Mouse (Mus musculus): Measurements from ENCODE around the gene Ncf2. TPM values are rescaled to one million over a fixed set of nuclear protein-coding genes. Genes with fewer than 3 reads are reported as not detected.
A peak's percentile ranks its signal among the peaks of the same experiment; 100 is the strongest.
"Not testable (repeated sequence)": the region's sequence is repeated elsewhere in the genome, so short reads cannot be mapped to it uniquely, and the experiment has no call there.

The Ncf2 gene
- total RNA-seq, 1 experiment = 5.4 TPM

DNA sequence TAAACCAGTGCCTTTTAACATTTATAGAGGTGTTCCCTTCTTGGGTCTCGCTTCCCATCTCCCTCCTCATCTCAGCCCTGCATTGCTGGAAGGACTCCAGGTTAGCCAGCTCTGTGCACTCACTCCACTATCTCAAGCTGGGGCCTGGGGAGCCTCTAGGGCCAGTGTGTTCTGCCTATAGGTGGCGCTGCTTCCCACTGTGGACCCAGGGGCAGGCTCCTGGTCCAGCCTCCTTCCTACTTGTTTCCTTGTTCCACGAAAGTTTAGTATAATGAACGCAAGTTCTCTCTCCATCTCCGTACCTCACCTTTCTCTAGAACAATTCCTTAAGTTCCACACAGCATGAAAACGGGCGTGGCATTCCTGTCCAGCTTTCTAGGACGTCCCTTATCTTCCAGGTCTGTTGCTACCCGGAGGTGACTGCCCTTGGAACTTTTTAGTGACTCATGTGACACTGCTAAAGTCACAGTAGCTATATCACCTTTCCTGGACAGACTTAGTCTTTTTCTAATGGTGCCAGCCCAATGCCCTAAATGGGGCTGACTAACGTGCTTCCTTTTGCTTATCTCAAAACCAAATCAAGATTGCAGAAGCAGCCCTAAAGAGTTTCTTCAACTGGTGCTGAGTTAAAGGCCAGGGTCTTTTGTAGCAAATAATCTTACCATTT, 20.8 kb upstream of the Ncf2 start:
- in situ Hi-C loops (cut with MboI; ENCODE audit: low sequenced_read_pairs in 2 of 2, unreplicated experiment in 2 of 2) = loop anchor here (25.0 kb wide), 2 partner anchors 308 to 608 kb away; no protein-coding TSS in a partner anchor
- TF ChIP-seq MAFK (IDR thresholded peaks at IDR 0.05; ENCODE audit: insufficient read depth, low read depth, low read length) (no peak), ZNF384 (IDR thresholded peaks at IDR 0.05; ENCODE audit: low read depth, low read length) (no peak), ZC3H11A (IDR thresholded peaks at IDR 0.05; ENCODE audit: borderline replicate concordance, low read depth, low read length) (peak; percentile 29; the same call in 1 of the 2 replicates), CHD2 (IDR thresholded peaks at IDR 0.05; ENCODE audit: low read depth, low read length) (no peak), HCFC1 (IDR thresholded peaks at IDR 0.05; ENCODE audit: borderline replicate concordance, insufficient read depth, low read length) (no peak)
- H3K4me3 ChIP-seq (ENCODE audit: insufficient read depth in 1 of 2, low read depth in 1 of 2, low read length in 2 of 2, poor library complexity in 1 of 2, severe bottlenecking in 1 of 2) = peak overlapping the region in 1 of 2 experiments; percentile 3; a peak in 1 of 4 replicates
- peaks cover 0 to 2% of the 10 kb centered on the region in 2 experiments; a peak in 1 of 4 replicates for H3K4me1 ChIP-seq (ENCODE audit: control insufficient read depth in 2 of 2, insufficient read depth in 2 of 2, low read length in 2 of 2, poor library complexity in 1 of 2)
- DNase-seq (ENCODE audit: low read depth, low spot score) = peak; percentile 70
- no peaks in the 10 kb centered on the region for H3K9me3 ChIP-seq (ENCODE audit: control insufficient read depth, insufficient read depth, low read depth, low read length)
- H3K9ac ChIP-seq (ENCODE audit: insufficient read depth, low read depth, low read length, poor library complexity, severe bottlenecking) = no peak overlapping the region
- peaks cover 6% of the 10 kb centered on the region for H3K36me3 ChIP-seq (ENCODE audit: control insufficient read depth, insufficient read depth, low read length, poor library complexity, severe bottlenecking)
- no peak overlapping the region for H3K27ac ChIP-seq (ENCODE audit: insufficient read depth, low read depth, low read length, poor library complexity, severe bottlenecking)

DNA sequence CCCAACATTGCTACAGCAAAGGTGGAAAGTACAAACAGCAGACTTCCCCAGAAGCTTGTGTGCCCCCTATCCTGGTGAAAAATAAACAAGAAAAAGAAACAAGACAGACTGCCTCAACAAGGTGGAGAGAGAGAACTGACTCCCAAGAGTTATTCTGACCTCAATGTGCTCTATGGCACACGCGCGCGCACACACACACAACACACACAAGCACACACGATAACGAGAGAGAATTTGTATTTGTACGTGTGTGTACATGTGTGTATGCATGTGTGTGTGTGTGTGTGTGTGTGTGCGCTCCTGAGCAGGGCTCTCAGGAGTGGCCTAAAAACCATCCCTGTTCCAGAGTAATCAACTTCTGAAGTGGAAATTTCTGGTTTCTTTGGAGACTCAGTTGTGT, 15.4 kb upstream of the Ncf2 start:
- in situ Hi-C loops (cut with MboI; ENCODE audit: low sequenced_read_pairs in 2 of 2, unreplicated experiment in 2 of 2) = loop anchor here (25.0 kb wide), 2 partner anchors 303 to 603 kb away; no protein-coding TSS in a partner anchor
- Histone ChIP-seq H3K4me1 (ENCODE audit: control insufficient read depth in 2 of 2, insufficient read depth in 2 of 2, low read length in 2 of 2, poor library complexity in 1 of 2) (peaks cover 0 to 2% of the 10 kb centered on the region in 2 experiments; a peak in 1 of 4 replicates), H3K4me3 (ENCODE audit: insufficient read depth in 1 of 2, low read depth in 1 of 2, low read length in 2 of 2, poor library complexity in 1 of 2, severe bottlenecking in 1 of 2) (no peak overlapping the region), H3K9me3 (ENCODE audit: control insufficient read depth, insufficient read depth, low read depth, low read length) (no peaks in the 10 kb centered on the region), H3K27ac (ENCODE audit: insufficient read depth, low read depth, low read length, poor library complexity, severe bottlenecking) (no peak overlapping the region), H3K9ac (ENCODE audit: insufficient read depth, low read depth, low read length, poor library complexity, severe bottlenecking) (no peak overlapping the region), H3K36me3 (ENCODE audit: control insufficient read depth, insufficient read depth, low read length, poor library complexity, severe bottlenecking) (no peaks in the 10 kb centered on the region)
- TF ChIP-seq HCFC1 (IDR thresholded peaks at IDR 0.05; ENCODE audit: borderline replicate concordance, insufficient read depth, low read length) (no peak), ZNF384 (IDR thresholded peaks at IDR 0.05; ENCODE audit: low read depth, low read length) (no peak), MAFK (IDR thresholded peaks at IDR 0.05; ENCODE audit: insufficient read depth, low read depth, low read length) (no peak), CHD2 (IDR thresholded peaks at IDR 0.05; ENCODE audit: low read depth, low read length) (no peak)
- no peak for DNase-seq (ENCODE audit: low read depth, low spot score)

DNA sequence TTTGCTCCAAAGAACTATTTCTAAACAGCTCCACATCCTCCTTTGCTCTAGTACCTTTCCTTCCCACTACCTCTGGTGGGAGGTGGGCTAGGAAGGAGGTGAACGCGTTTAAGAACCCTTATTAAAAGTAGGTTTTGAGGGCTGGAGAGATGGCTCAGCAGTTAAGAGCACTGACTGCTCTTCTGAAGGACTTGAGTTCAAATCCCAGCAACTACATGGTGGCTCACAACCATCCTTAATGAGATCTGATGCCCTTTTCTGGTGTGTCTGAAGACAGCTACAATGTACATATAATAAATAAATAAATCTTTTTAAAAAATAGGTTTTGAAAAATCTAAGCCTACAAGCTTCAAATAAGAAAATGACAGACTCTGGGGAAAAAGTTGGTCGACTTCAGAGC, 14.5 kb upstream of the Ncf2 start:
- in situ Hi-C loops (cut with MboI; ENCODE audit: low sequenced_read_pairs in 2 of 2, unreplicated experiment in 2 of 2) = loop anchor here (25.0 kb wide), 2 partner anchors 302 to 602 kb away; no protein-coding TSS in a partner anchor

GRCm38 (mm10) chr1:152786953-152787352, 13.0 kb upstream of the Ncf2 start:
- Histone ChIP-seq H3K9ac (ENCODE audit: insufficient read depth, low read depth, low read length, poor library complexity, severe bottlenecking) (no peak overlapping the region), H3K27ac (ENCODE audit: insufficient read depth, low read depth, low read length, poor library complexity, severe bottlenecking) (no peak overlapping the region), H3K36me3 (ENCODE audit: control insufficient read depth, insufficient read depth, low read length, poor library complexity, severe bottlenecking) (no peaks in the 10 kb centered on the region), H3K4me1 (ENCODE audit: control insufficient read depth in 2 of 2, insufficient read depth in 2 of 2, low read length in 2 of 2, poor library complexity in 1 of 2) (peaks cover 2 to 10% of the 10 kb centered on the region in 2 experiments; a peak in 2 of 4 replicates), H3K9me3 (ENCODE audit: control insufficient read depth, insufficient read depth, low read depth, low read length) (no peaks in the 10 kb centered on the region), H3K4me3 (ENCODE audit: insufficient read depth in 1 of 2, low read depth in 1 of 2, low read length in 2 of 2, poor library complexity in 1 of 2, severe bottlenecking in 1 of 2) (no peak overlapping the region)
- in situ Hi-C loops (cut with MboI; ENCODE audit: low sequenced_read_pairs in 2 of 2, unreplicated experiment in 2 of 2) = loop anchor here (25.0 kb wide), 2 partner anchors 300 to 600 kb away; no protein-coding TSS in a partner anchor
- TF ChIP-seq CHD2 (IDR thresholded peaks at IDR 0.05; ENCODE audit: low read depth, low read length) (no peak), ZC3H11A (IDR thresholded peaks at IDR 0.05; ENCODE audit: borderline replicate concordance, low read depth, low read length) (no peak), ZNF384 (IDR thresholded peaks at IDR 0.05; ENCODE audit: low read depth, low read length) (no peak), HCFC1 (IDR thresholded peaks at IDR 0.05; ENCODE audit: borderline replicate concordance, insufficient read depth, low read length) (no peak), MAFK (IDR thresholded peaks at IDR 0.05; ENCODE audit: insufficient read depth, low read depth, low read length) (no peak)
- no peak for DNase-seq (ENCODE audit: low read depth, low spot score)

More for the DNA sequence above, 14.5 kb upstream of the Ncf2 start:
- not testable (repeated sequence) for H3K36me3 ChIP-seq (ENCODE audit: control insufficient read depth, insufficient read depth, low read length, poor library complexity, severe bottlenecking); H3K9me3 ChIP-seq (ENCODE audit: control insufficient read depth, insufficient read depth, low read depth, low read length); H3K4me1 ChIP-seq (ENCODE audit: control insufficient read depth in 2 of 2, insufficient read depth in 2 of 2, low read length in 2 of 2, poor library complexity in 1 of 2); H3K27ac ChIP-seq (ENCODE audit: insufficient read depth, low read depth, low read length, poor library complexity, severe bottlenecking); DNase-seq (ENCODE audit: low read depth, low spot score); H3K4me3 ChIP-seq (ENCODE audit: insufficient read depth in 1 of 2, low read depth in 1 of 2, low read length in 2 of 2, poor library complexity in 1 of 2, severe bottlenecking in 1 of 2); H3K9ac ChIP-seq (ENCODE audit: insufficient read depth, low read depth, low read length, poor library complexity, severe bottlenecking)

Measured in ES-E14 (cell line).